Mouse (Mus musculus) embryonic fibroblast, embryonic 13.5 days (primary cell): ENCODE measurements around the gene Gm7356.
"Not testable (repeated sequence)": the region's sequence is repeated elsewhere in the genome, so short reads cannot be mapped to it uniquely, and the experiment has no call there.

Experiments
- CTCF ChIP-seq: IDR thresholded peaks from 2 replicates; pipeline ENCODE4 v1.5.1; 2011; ENCODE audit warnings: mild to moderate bottlenecking, control low read depth, low read length, moderate library complexity, borderline replicate concordance; ENCODE audit not compliant: insufficient read depth
- POLR2A ChIP-seq: IDR thresholded peaks from 2 replicates; pipeline ENCODE4 v1.6.1; 2011; ENCODE audit warnings: low read depth, mild to moderate bottlenecking, control low read depth, low read length, moderate library complexity

DNA sequence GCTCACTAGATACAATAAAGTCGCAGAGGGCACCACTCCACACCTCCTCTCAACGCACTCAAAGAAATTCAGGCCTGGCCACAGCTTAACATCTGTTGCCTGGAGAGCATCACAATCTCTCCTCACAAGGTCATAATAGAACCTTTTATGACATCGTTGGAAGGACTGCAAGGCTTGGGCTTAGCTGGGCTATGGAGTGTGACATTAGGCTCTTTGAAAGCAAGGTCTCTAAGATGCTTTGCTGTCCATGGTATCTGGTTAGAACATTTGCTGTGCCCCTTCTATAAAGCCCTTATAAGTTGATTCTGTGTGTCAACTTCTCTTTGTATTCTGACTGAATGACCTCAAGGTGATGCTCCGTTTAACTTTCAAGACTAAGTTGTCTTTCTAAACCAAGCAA lies at the start of gene Gm7356:
- TF ChIP-seq CTCF, POLR2A: not testable (repeated sequence)
